Mouse (Mus musculus): Measurements from ENCODE around the gene Sox5.

Sox5 gene

DNA sequence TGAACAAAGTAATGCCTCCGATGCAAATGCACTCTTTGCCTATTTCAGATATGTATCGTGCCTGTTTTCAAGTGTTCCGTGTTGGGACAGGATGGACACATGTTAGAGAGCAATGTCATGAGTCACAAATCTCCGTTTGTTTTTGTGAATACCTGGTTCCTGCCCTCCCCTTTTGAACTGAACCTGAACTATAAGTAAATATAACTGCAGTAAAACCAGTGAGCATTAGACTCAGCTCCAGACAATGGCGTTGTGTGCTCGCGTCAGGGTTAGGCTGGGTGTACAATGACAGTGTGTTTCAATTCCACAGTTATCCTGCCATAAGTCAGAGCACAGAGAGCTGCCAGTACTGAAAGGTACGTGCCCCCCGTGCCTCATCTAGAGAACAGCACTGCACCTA lies 739.8 kb downstream of the Sox5 start:
- no peak for DNase-seq (ENCODE audit: low spot score)

- DNase-seq (ENCODE audit: low spot score) = no peak
Measured at GRCm38 (mm10) chr6:144041188-144041587, 740.6 kb downstream of the Sox5 start.

- DNase-seq (ENCODE audit: low spot score) = no peak
Measured at GRCm38 (mm10) chr6:144040349-144040748, 741.4 kb downstream of the Sox5 start.

GRCm38 (mm10) chr6:144039221-144039620 lies 742.6 kb downstream of the Sox5 start:
- no peak for DNase-seq (ENCODE audit: low spot score)

DNA sequence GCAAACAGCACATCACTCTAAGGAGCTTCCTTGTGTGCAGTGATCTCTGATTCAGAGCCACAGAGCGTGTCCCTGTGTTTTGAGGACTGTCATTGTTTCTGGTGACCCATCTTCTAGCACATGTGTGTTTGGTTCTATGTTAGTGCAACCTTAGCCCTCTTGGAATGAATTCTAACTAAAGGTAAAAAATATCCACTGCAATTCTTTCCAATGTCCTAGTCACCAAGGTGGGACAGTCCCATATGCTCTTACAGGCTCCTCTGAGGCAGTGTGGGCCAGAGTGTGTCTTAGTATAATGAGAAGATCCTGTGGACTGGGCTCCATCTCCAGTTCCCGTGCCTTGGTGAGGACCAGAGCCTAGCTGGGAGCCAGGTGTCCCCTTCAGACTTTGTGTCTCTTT lies 748.6 kb downstream of the Sox5 start:
- no peak for DNase-seq (ENCODE audit: low spot score)

GRCm38 (mm10) chr6:144016929-144017328 lies 764.8 kb downstream of the Sox5 start:
- DNase-seq (ENCODE audit: low spot score) = no peak

GRCm38 (mm10) chr6:144011880-144012524 lies 769.8 kb downstream of the Sox5 start:
- DNase-seq (ENCODE audit: low spot score) = no peak

GRCm38 (mm10) chr6:144010995-144011394 lies 770.8 kb downstream of the Sox5 start:
- DNase-seq (ENCODE audit: low spot score) = no peak

GRCm38 (mm10) chr6:144010285-144010684 lies 771.5 kb downstream of the Sox5 start:
- no peak for DNase-seq (ENCODE audit: low spot score)

DNA sequence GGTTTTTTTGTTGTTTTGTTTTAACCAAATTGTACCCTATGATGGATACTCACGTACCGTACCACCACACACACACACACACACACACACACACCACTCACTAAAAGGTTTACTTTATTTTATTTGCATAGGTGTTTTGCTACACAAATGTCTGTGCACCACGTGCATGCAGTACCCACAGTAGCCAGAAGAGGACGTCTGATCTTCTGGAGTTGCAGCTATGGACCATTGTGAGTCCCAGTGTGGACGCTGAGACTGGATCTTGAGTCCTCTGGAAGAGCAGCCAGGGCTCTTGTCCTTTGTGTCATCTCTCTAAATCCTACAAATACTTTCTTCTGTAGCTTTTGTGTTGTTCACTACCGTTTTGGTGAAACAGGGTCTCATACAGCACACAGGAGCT lies 776.6 kb downstream of the Sox5 start:
- DNase-seq (ENCODE audit: low spot score) = no peak

DNA sequence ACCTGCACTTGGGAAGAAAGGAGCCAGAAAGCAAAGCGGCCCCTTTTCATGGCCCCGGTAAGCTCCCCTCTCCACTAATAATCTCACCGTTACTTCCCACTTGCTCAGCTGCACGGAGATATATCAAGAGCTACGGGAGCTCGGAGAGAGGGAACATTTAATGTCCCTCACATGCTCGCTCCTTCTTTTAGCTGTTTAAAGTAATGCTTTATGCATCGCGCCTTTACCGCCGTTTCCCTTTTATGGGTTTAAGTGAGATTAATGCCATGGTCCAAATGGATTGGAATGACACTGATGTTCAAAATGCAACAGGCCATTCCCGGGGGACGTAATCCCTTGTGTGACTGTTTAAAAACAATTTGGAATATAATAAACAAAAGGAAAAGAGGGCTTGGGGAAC lies 783.6 kb downstream of the Sox5 start:
- no peak for DNase-seq (ENCODE audit: low spot score)

DNA sequence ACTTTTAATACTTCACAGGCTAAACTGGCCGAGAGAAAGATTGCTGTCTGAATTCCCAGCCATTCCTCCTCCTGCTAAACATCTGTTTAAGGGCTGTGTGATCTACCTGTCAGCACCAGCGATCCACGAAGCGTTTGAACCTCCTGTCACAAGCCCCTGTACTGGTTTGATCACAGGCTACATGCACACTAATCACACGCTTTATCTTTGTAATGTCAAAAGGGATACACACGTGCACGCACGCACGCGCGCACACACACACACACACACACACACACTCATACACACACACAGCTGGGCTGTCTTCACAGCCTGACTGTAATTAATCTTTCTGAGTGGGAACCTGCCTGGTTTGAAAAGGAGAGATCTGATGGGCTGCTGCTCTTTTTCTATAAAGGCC lies 784.2 kb downstream of the Sox5 start:
- DNase-seq (ENCODE audit: low spot score) = no peak

GRCm38 (mm10) chr6:143995046-143995445 lies 786.7 kb downstream of the Sox5 start:
- no peak for DNase-seq (ENCODE audit: low spot score)

GRCm38 (mm10) chr6:143987548-143987947 lies 794.2 kb downstream of the Sox5 start:
- no peak for DNase-seq (ENCODE audit: low spot score)

GRCm38 (mm10) chr6:143980131-143980530 lies 801.6 kb downstream of the Sox5 start:
- no peak for DNase-seq (ENCODE audit: low spot score)

- no peak for DNase-seq (ENCODE audit: low spot score)
Measured at GRCm38 (mm10) chr6:143967724-143968400, 813.9 kb downstream of the Sox5 start.

GRCm38 (mm10) chr6:143960487-143960886 lies 821.3 kb downstream of the Sox5 start:
- DNase-seq (ENCODE audit: low spot score) = no peak

DNA sequence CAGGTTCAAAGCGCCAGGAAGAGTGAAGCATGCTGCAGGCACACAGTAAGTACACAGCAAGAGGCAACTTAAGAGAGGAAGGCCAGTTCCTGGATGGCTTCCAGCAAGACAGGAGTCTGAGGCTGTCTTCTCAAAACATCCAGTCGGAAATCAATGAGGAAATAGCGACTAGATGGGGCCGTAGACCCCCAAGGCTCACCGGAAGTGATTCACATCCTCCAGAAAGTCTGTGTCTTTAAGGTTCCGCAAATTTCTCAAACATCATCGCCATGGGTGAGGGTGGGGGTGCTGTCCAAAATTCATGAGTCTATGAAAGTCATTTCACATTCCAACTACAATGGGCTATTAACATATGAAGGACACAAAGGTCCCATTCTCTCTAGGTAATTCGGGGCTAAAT lies 821.7 kb downstream of the Sox5 start:
- no peak for DNase-seq (ENCODE audit: low spot score)

- DNase-seq (ENCODE audit: low spot score) = no peak
Measured at GRCm38 (mm10) chr6:143958372-143958771, 823.4 kb downstream of the Sox5 start.

GRCm38 (mm10) chr6:143957063-143957462 lies 824.7 kb downstream of the Sox5 start:
- no peak for DNase-seq (ENCODE audit: low spot score)

GRCm38 (mm10) chr6:143948553-143949308 lies 833.0 kb downstream of the Sox5 start:
- no peak for DNase-seq (ENCODE audit: low spot score)

GRCm38 (mm10) chr6:143948071-143948470 lies 833.7 kb downstream of the Sox5 start:
- no peak for DNase-seq (ENCODE audit: low spot score)

DNA sequence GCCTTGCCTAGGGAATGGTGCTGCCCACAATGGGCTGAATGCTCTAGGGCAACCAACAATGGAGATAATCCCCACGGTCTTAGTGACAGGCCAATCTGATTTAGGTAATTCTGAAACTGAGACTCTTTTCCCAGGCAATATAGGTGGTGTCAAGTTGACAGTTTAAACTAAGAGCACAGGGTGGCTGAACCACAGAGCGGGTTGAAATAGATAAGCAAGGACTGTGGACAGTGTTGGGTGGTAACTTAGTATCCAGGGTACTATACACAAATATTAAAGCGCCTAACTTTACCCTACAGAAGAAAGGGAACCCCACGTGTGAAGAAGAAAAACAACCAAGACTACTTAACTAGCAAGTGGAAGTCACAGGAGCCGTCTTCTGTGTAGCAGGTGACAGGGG lies 838.7 kb downstream of the Sox5 start:
- no peak for DNase-seq (ENCODE audit: low spot score)
